Mouse (Mus musculus) T-helper 2 cell (primary cell): ENCODE measurements at regions not wholly inside any gene's neighbourhood (a gene's known extent, or its start where the extent isn't known, plus 50 kb on each side); places are given as distances from the start of the nearest gene placed in this dataset.

Source experiments
- in situ Hi-C: fragments of 300-600 bp; cut with MboI, MseI; formaldehyde crosslinking; loops from one replicate; pipeline ENCODE4 v1.15.1; 2025; ENCODE audit warnings: high pct_unique_total_duplicates

GRCm38 (mm10) chr9:116285691-116286431, 110.7 kb upstream of the Tgfbr2 start:
- in situ Hi-C loops: no loop called here

GRCm38 (mm10) chr9:116283790-116284526, 108.8 kb upstream of the Tgfbr2 start:
- in situ Hi-C loops: no loop called here

- in situ Hi-C loops: no loop called here
These were observed 106.5 kb upstream of the Tgfbr2 start for GRCm38 (mm10) chr9:116281654-116282053.

- in situ Hi-C loops: no loop called here
These were observed 105.0 kb upstream of the Tgfbr2 start for GRCm38 (mm10) chr9:116280146-116280545.

GRCm38 (mm10) chr9:116278862-116279261, 103.7 kb upstream of the Tgfbr2 start:
- in situ Hi-C loops: no loop called here

GRCm38 (mm10) chr9:116277736-116278135, 102.6 kb upstream of the Tgfbr2 start:
- in situ Hi-C loops: no loop called here

- in situ Hi-C loops: no loop called here
These were observed 101.0 kb upstream of the Tgfbr2 start for GRCm38 (mm10) chr9:116276141-116276540.

GRCm38 (mm10) chr9:116272446-116272845, 97.3 kb upstream of the Tgfbr2 start:
- in situ Hi-C loops: no loop called here

GRCm38 (mm10) chr9:116270417-116270828, 95.3 kb upstream of the Tgfbr2 start:
- in situ Hi-C loops: no loop called here

- in situ Hi-C loops: no loop called here
These were observed 92.3 kb upstream of the Tgfbr2 start for GRCm38 (mm10) chr9:116267411-116267810.

GRCm38 (mm10) chr9:116263833-116264232, 88.7 kb upstream of the Tgfbr2 start:
- in situ Hi-C loops: no loop called here

GRCm38 (mm10) chr9:116259569-116259968, 84.4 kb upstream of the Tgfbr2 start:
- in situ Hi-C loops: no loop called here

GRCm38 (mm10) chr9:116253546-116253945, 78.4 kb upstream of the Tgfbr2 start:
- in situ Hi-C loops: no loop called here

- in situ Hi-C loops: no loop called here
These were observed 77.6 kb upstream of the Tgfbr2 start for GRCm38 (mm10) chr9:116252788-116253187.

- in situ Hi-C loops: no loop called here
These were observed 74.6 kb upstream of the Tgfbr2 start for GRCm38 (mm10) chr9:116249791-116250190.

GRCm38 (mm10) chr9:116245136-116245535, 70.0 kb upstream of the Tgfbr2 start:
- in situ Hi-C loops: no loop called here

- in situ Hi-C loops: loop anchor here (5.0 kb wide), 1 partner anchor 48 kb away; no protein-coding TSS in a partner anchor
These were observed 69.4 kb upstream of the Tgfbr2 start for GRCm38 (mm10) chr9:116244619-116244899.

GRCm38 (mm10) chr9:116243775-116244618, 68.8 kb upstream of the Tgfbr2 start:
- in situ Hi-C loops: loop anchor here (5.0 kb wide), 1 partner anchor 48 kb away; no protein-coding TSS in a partner anchor

- in situ Hi-C loops: loop anchor here (5.0 kb wide), 1 partner anchor 50 kb away; no protein-coding TSS in a partner anchor
These were observed 66.9 kb upstream of the Tgfbr2 start for GRCm38 (mm10) chr9:116241933-116242526.

- in situ Hi-C loops: loop anchor here (5.0 kb wide), 1 partner anchor 51 kb away; no protein-coding TSS in a partner anchor
These were observed 66.1 kb upstream of the Tgfbr2 start for GRCm38 (mm10) chr9:116241290-116241689.

- in situ Hi-C loops: no loop called here
These were observed 61.7 kb upstream of the Tgfbr2 start for GRCm38 (mm10) chr9:116236836-116237235.

GRCm38 (mm10) chr9:116234170-116234569, 59.0 kb upstream of the Tgfbr2 start:
- in situ Hi-C loops: no loop called here
